Mouse (Mus musculus): ENCODE data around the gene Oscp1. TPM values are rescaled to one million over a fixed set of nuclear protein-coding genes. Genes with fewer than 3 reads are reported as not detected.
"Not testable (repeated sequence)": the region's sequence is repeated elsewhere in the genome, so short reads cannot be mapped to it uniquely, and the experiment has no call there.

Oscp1 gene
- polyA plus RNA-seq, 1 experiment from 2014 or later, result 1.4 TPM

- Histone ChIP-seq H3K9ac (ENCODE audit: low read depth, low read length) (no peak overlapping the region), H3K4me1 (ENCODE audit: control insufficient read depth, low read depth, low read length) (peaks cover 6% of the 10 kb centered on the region), H3K9me3 (replicated peaks; ENCODE audit: control insufficient read depth, low read length) (no peaks in the 10 kb centered on the region), H3K27me3 (ENCODE audit: control insufficient read depth, insufficient read depth, low read depth, low read length) (no peaks in the 10 kb centered on the region), H3K27ac (ENCODE audit: low read length) (no peak overlapping the region), H3K36me3 (ENCODE audit: control insufficient read depth, insufficient read depth) (no peaks in the 10 kb centered on the region), H3K4me3 (ENCODE audit: low read depth, low read length) (no peak overlapping the region), H3K4me2 (ENCODE audit: low read depth, low read length) (no peak overlapping the region)
- ATAC-seq (ENCODE audit: low read depth), result no peak
- WGBS (ENCODE audit: insufficient replicate concordance), result 70% methylated on average over 8 of the region's 8 CpGs
Observed at GRCm38 (mm10) chr4:126091873-126092272, 33.5 kb downstream of the Oscp1 start.

GRCm38 (mm10) chr4:126095622-126096430 lies 37.5 kb downstream of the Oscp1 start:
- 50% methylated on average over 14 of the region's 14 CpGs for WGBS (ENCODE audit: insufficient replicate concordance)
- Histone ChIP-seq H3K4me2 (ENCODE audit: low read depth, low read length) (peak overlapping the region; percentile 86; the same call in 1 of the 2 replicates), H3K4me3 (ENCODE audit: low read depth, low read length) (peak overlapping the region; percentile 78), H3K4me1 (ENCODE audit: control insufficient read depth, low read depth, low read length) (peaks cover 33% of the 10 kb centered on the region)
- H3K9ac ChIP-seq (ENCODE audit: low read depth, low read length); H3K27me3 ChIP-seq (ENCODE audit: control insufficient read depth, insufficient read depth, low read depth, low read length); H3K36me3 ChIP-seq (ENCODE audit: control insufficient read depth, insufficient read depth); ATAC-seq (ENCODE audit: low read depth); H3K27ac ChIP-seq (ENCODE audit: low read length); H3K9me3 ChIP-seq (replicated peaks; ENCODE audit: control insufficient read depth, low read length): not testable (repeated sequence)

GRCm38 (mm10) chr4:126096464-126097111 lies 38.2 kb downstream of the Oscp1 start, which contains the start of gene Lsm10:
Gene Lsm10, plus strand, starts transcription at chr4:126096623.
- no peaks in the 10 kb centered on the region for H3K27me3 ChIP-seq (ENCODE audit: control insufficient read depth, insufficient read depth, low read depth, low read length)
- WGBS (ENCODE audit: insufficient replicate concordance), result 1% methylated on average over 37 of the region's 37 CpGs

GRCm38 (mm10) chr4:126097711-126098253 lies 39.4 kb downstream of the Oscp1 start:
- Histone ChIP-seq H3K36me3 (ENCODE audit: control insufficient read depth, insufficient read depth) (no peaks in the 10 kb centered on the region), H3K4me2 (ENCODE audit: low read depth, low read length) (peak overlapping the region; percentile 86; the same call in 1 of the 2 replicates), H3K4me1 (ENCODE audit: control insufficient read depth, low read depth, low read length) (peaks cover 47% of the 10 kb centered on the region), H3K9me3 (replicated peaks; ENCODE audit: control insufficient read depth, low read length) (no peaks in the 10 kb centered on the region), H3K27ac (ENCODE audit: low read length) (peak overlapping the region; percentile 15; the same call in 1 of the 2 replicates), H3K27me3 (ENCODE audit: control insufficient read depth, insufficient read depth, low read depth, low read length) (no peaks in the 10 kb centered on the region), H3K4me3 (ENCODE audit: low read depth, low read length) (no peak overlapping the region), H3K9ac (ENCODE audit: low read depth, low read length) (no peak overlapping the region)
- WGBS (ENCODE audit: insufficient replicate concordance), result 85% methylated on average over 20 of the region's 20 CpGs
- no peak for ATAC-seq (ENCODE audit: low read depth)

More at GRCm38 (mm10) chr4:126096464-126097111, 38.2 kb downstream of the Oscp1 start, which contains the start of gene Lsm10:
- Histone ChIP-seq H3K9me3 (replicated peaks; ENCODE audit: control insufficient read depth, low read length) (no peaks in the 10 kb centered on the region), H3K4me3 (ENCODE audit: low read depth, low read length) (peak within 1 kb of the TSS; percentile 78), H3K36me3 (ENCODE audit: control insufficient read depth, insufficient read depth) (no peaks in the 10 kb centered on the region), H3K27ac (ENCODE audit: low read length) (peak within 1 kb of the TSS; percentile 78), H3K9ac (ENCODE audit: low read depth, low read length) (peak within 1 kb of the TSS; percentile 84), H3K4me1 (ENCODE audit: control insufficient read depth, low read depth, low read length) (peaks cover 35% of the 10 kb centered on the region), H3K4me2 (ENCODE audit: low read depth, low read length) (peak within 1 kb of the TSS; percentile 86)
- peak; percentile 100 for ATAC-seq (ENCODE audit: low read depth)

DNA sequence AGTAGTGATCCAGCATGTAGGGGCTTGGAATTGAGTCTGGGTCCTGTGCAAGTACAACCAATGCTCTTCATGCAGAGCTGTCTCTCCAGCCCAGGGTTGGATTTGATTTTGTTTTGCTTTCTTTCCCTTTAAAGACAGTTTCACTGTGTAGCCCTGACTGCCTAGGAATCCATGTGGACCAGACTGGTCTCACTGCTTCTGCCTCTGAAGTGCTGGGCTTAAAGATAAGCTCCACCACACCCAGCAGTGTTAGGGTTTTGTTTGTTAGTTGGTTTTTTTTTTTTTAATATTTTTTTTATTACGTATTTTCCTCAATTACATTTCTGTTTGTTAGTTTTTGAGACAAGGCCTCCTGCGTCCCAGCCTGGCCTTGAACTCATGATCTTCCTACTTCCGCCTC lies 41.0 kb downstream of the Oscp1 start:
- H3K9me3 ChIP-seq (replicated peaks; ENCODE audit: control insufficient read depth, low read length), result no peaks in the 10 kb centered on the region
- H3K36me3 ChIP-seq (ENCODE audit: control insufficient read depth, insufficient read depth), result no peaks in the 10 kb centered on the region
- peak overlapping the region; percentile 49 for H3K4me2 ChIP-seq (ENCODE audit: low read depth, low read length)
- H3K27me3 ChIP-seq (ENCODE audit: control insufficient read depth, insufficient read depth, low read depth, low read length), result no peaks in the 10 kb centered on the region
- WGBS (ENCODE audit: insufficient replicate concordance), result 44% methylated on average over 3 of the region's 3 CpGs
- peak overlapping the region; percentile 17; the same call in 1 of the 2 replicates for H3K4me3 ChIP-seq (ENCODE audit: low read depth, low read length)
- ATAC-seq (ENCODE audit: low read depth), result no peak
- peak overlapping the region; percentile 89 for H3K27ac ChIP-seq (ENCODE audit: low read length)
- H3K4me1 ChIP-seq (ENCODE audit: control insufficient read depth, low read depth, low read length), result peaks cover 54% of the 10 kb centered on the region
- H3K9ac ChIP-seq (ENCODE audit: low read depth, low read length), result peak overlapping the region; percentile 52

- H3K4me3 ChIP-seq (ENCODE audit: low read depth, low read length), result no peak overlapping the region
- no peak overlapping the region for H3K9ac ChIP-seq (ENCODE audit: low read depth, low read length)
- ATAC-seq (ENCODE audit: low read depth), result no peak
- no peaks in the 10 kb centered on the region for H3K27me3 ChIP-seq (ENCODE audit: control insufficient read depth, insufficient read depth, low read depth, low read length)
- H3K4me2 ChIP-seq (ENCODE audit: low read depth, low read length), result no peak overlapping the region
- no peaks in the 10 kb centered on the region for H3K9me3 ChIP-seq (replicated peaks; ENCODE audit: control insufficient read depth, low read length)
- H3K27ac ChIP-seq (ENCODE audit: low read length), result peak overlapping the region; percentile 48; the same call in 1 of the 2 replicates
- H3K4me1 ChIP-seq (ENCODE audit: control insufficient read depth, low read depth, low read length), result peaks cover 68% of the 10 kb centered on the region
- H3K36me3 ChIP-seq (ENCODE audit: control insufficient read depth, insufficient read depth), result no peaks in the 10 kb centered on the region
- 79% methylated on average over 3 of the region's 3 CpGs for WGBS (ENCODE audit: insufficient replicate concordance)
Observed at GRCm38 (mm10) chr4:126100764-126101163, 42.4 kb downstream of the Oscp1 start.

- peak; percentile 53 for ATAC-seq (ENCODE audit: low read depth)
- H3K4me3 ChIP-seq (ENCODE audit: low read depth, low read length), result peak overlapping the region; percentile 94
- H3K9ac ChIP-seq (ENCODE audit: low read depth, low read length), result peak overlapping the region; percentile 61
- peaks cover 63% of the 10 kb centered on the region for H3K4me1 ChIP-seq (ENCODE audit: control insufficient read depth, low read depth, low read length)
- H3K36me3 ChIP-seq (ENCODE audit: control insufficient read depth, insufficient read depth), result no peaks in the 10 kb centered on the region
- H3K27ac ChIP-seq (ENCODE audit: low read length), result peak overlapping the region; percentile 93
- no peaks in the 10 kb centered on the region for H3K27me3 ChIP-seq (ENCODE audit: control insufficient read depth, insufficient read depth, low read depth, low read length)
- H3K4me2 ChIP-seq (ENCODE audit: low read depth, low read length), result peak overlapping the region; percentile 99
- WGBS (ENCODE audit: insufficient replicate concordance), result 41% methylated on average over 7 of the region's 7 CpGs
- no peaks in the 10 kb centered on the region for H3K9me3 ChIP-seq (replicated peaks; ENCODE audit: control insufficient read depth, low read length)
Observed at GRCm38 (mm10) chr4:126102061-126102841, 43.9 kb downstream of the Oscp1 start.

GRCm38 (mm10) chr4:126103057-126103581 lies 44.8 kb downstream of the Oscp1 start:
- under 1% methylated on average over 15 of the region's 15 CpGs for WGBS (ENCODE audit: insufficient replicate concordance)
- H3K27ac ChIP-seq (ENCODE audit: low read length), result peak overlapping the region; percentile 93
- peak overlapping the region; percentile 61 for H3K9ac ChIP-seq (ENCODE audit: low read depth, low read length)
- peak overlapping the region; percentile 99 for H3K4me2 ChIP-seq (ENCODE audit: low read depth, low read length)
- peak overlapping the region; percentile 94 for H3K4me3 ChIP-seq (ENCODE audit: low read depth, low read length)
- ATAC-seq (ENCODE audit: low read depth), result peak; percentile 84
- no peaks in the 10 kb centered on the region for H3K9me3 ChIP-seq (replicated peaks; ENCODE audit: control insufficient read depth, low read length)
- peaks cover 65% of the 10 kb centered on the region for H3K4me1 ChIP-seq (ENCODE audit: control insufficient read depth, low read depth, low read length)
- no peaks in the 10 kb centered on the region for H3K27me3 ChIP-seq (ENCODE audit: control insufficient read depth, insufficient read depth, low read depth, low read length)
- no peaks in the 10 kb centered on the region for H3K36me3 ChIP-seq (ENCODE audit: control insufficient read depth, insufficient read depth)
